17 mouse cellular contexts compared by ENCODE assay signal in the genomic region with DNA sequence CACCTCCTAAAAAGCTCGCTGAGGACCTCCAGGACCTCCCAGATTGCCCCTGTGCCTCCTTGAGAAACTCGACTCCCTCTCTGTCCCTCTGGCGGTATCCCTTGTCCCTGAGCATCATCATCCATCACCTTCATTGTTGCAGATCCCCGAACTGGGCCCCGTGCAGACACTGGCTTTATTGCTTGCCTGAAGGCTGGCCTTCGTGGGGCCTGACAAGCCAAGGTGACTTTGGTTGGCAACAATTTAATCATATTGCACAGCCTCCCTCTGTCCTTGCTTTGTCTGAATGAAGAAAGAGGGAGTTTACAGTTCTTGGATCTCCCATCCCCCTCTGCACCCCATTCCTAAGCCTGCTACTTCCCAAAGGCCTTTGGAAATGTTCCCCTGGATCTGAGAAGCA.
DNase-seq lines count a peak whose midpoint lies in the region; ATAC-seq lines count a peak whose summit lies in the region.
"Had no signal": no experiment of that assay in that cellular context is flagged by ENCODE, and none has a peak within 500 bp of the region (broad histone marks: within the 10 kb centered on the region; RNA-seq: fewer than 3 reads in every experiment).

No protein-coding gene starts in this region.

- 6% methylated on average over 6 of the region's 6 CpGs for WGBS in neural tube, embryonic 11.5 days
- 16% methylated on average over 6 of the region's 6 CpGs for WGBS in neural tube, embryonic 15.5 days

- no peak for ATAC-seq in neural tube, embryonic 11.5 days (ENCODE audit: insufficient read depth, low FRiP score, low TSS enrichment)
- no peak for ATAC-seq in neural tube, embryonic 15.5 days (ENCODE audit: low FRiP score)
- ATAC-seq: forebrain, embryonic 15.5 days had no signal

- H3K9ac ChIP-seq in neural tube, embryonic 11.5 days (ENCODE audit: low read length), result no peak overlapping the region
- no peak overlapping the region for H3K9ac ChIP-seq in neural tube, embryonic 15.5 days (replicated peaks)
- H3K9ac ChIP-seq: embryonic facial prominence, embryonic 12.5 days; forebrain, embryonic 15.5 days; heart, embryonic 13.5 days; hindbrain, embryonic 12.5 days had no signal

- no peak overlapping the region for H3K4me2 ChIP-seq in neural tube, embryonic 11.5 days (ENCODE audit: low read depth)
- H3K4me2 ChIP-seq in neural tube, embryonic 15.5 days, result no peak overlapping the region
- H3K4me2 ChIP-seq: embryonic facial prominence, embryonic 12.5 days; forebrain, embryonic 15.5 days; hindbrain, embryonic 12.5 days had no signal

- H3K36me3 ChIP-seq in neural tube, embryonic 11.5 days (ENCODE audit: control insufficient read depth, insufficient read depth, low read length), result no peaks in the 10 kb centered on the region
- no peaks in the 10 kb centered on the region for H3K36me3 ChIP-seq in neural tube, embryonic 15.5 days
- H3K36me3 ChIP-seq: embryonic facial prominence, embryonic 12.5 days; forebrain, embryonic 15.5 days; heart, embryonic 13.5 days; hindbrain, embryonic 12.5 days had no signal

- H3K4me1 ChIP-seq in neural tube, embryonic 11.5 days (ENCODE audit: control insufficient read depth, insufficient read depth, low read length), result no peaks in the 10 kb centered on the region
- H3K4me1 ChIP-seq in neural tube, embryonic 15.5 days, result peaks cover 11% of the 10 kb centered on the region
- H3K4me1 ChIP-seq: embryonic facial prominence, embryonic 12.5 days; forebrain, embryonic 15.5 days had no signal

- no peak overlapping the region for H3K27ac ChIP-seq in neural tube, embryonic 11.5 days (ENCODE audit: low read depth, low read length)
- H3K27ac ChIP-seq in neural tube, embryonic 15.5 days (replicated peaks), result no peak overlapping the region
- H3K27ac ChIP-seq: embryonic facial prominence, embryonic 12.5 days; forebrain, embryonic 15.5 days; heart, embryonic 13.5 days; hindbrain, embryonic 12.5 days; hindbrain, postnatal 0 days had no signal

- no peaks in the 10 kb centered on the region for H3K27me3 ChIP-seq in neural tube, embryonic 11.5 days (ENCODE audit: control insufficient read depth, insufficient read depth, low read length)
- no peaks in the 10 kb centered on the region for H3K27me3 ChIP-seq in neural tube, embryonic 15.5 days (replicated peaks)
- H3K27me3 ChIP-seq: embryonic facial prominence, embryonic 12.5 days; forebrain, embryonic 15.5 days; hindbrain, embryonic 12.5 days had no signal

- DNase-seq in neural tube, embryonic 11.5 days (ENCODE audit: low spot score), result peak; percentile 24
- peak; percentile 87 for DNase-seq in adrenal gland, adult 2 months
- peak; percentile 75 for DNase-seq in adrenal gland, postnatal 10 days
- peak; percentile 14 to 49 for DNase-seq in adrenal gland, postnatal 4 days (ENCODE audit: low spot score in 2 of 2)
- no peak for DNase-seq in spleen, postnatal 36 days (ENCODE audit: low spot score in 2 of 2)
- no peak for DNase-seq in ovary, adult 18-20 months (ENCODE audit: low spot score)
- DNase-seq: cerebellum, adult 2 months; cerebellum, postnatal 10 days; embryo, embryonic 11 days; gastrocnemius, postnatal 36 days; heart, postnatal 36 days had no signal

- H3K4me3 ChIP-seq in neural tube, embryonic 11.5 days (ENCODE audit: low read depth, low read length), result no peak overlapping the region
- H3K4me3 ChIP-seq in neural tube, embryonic 15.5 days (replicated peaks), result no peak overlapping the region
- H3K4me3 ChIP-seq: embryonic facial prominence, embryonic 12.5 days; forebrain, embryonic 15.5 days; heart, embryonic 13.5 days; hindbrain, embryonic 12.5 days had no signal

- H3K9me3 ChIP-seq in neural tube, embryonic 11.5 days (ENCODE audit: control insufficient read depth, low read length), result no peaks in the 10 kb centered on the region
- H3K9me3 ChIP-seq in neural tube, embryonic 15.5 days (replicated peaks), result no peaks in the 10 kb centered on the region
- H3K9me3 ChIP-seq: embryonic facial prominence, embryonic 12.5 days; forebrain, embryonic 15.5 days; heart, embryonic 13.5 days; hindbrain, embryonic 12.5 days had no signal

Comparison
In these comparisons a context has a peak if more than half of its experiments do, and no peak if none do; other contexts are left out.
1. DNase-seq: peak in neural tube, embryonic 11.5 days (single experiment), adrenal gland, adult 2 months (single experiment), adrenal gland, postnatal 10 days (single experiment) and adrenal gland, postnatal 4 days (2 of 2); none in spleen, postnatal 36 days (0 of 2) and ovary, adult 18-20 months (single experiment).